In genomic region chr5:33511529-33512252, GRCm38 (mm10) we compare ENCODE assay signal across 12 mouse cellular contexts.
DNase-seq lines count a peak whose midpoint lies in the region; ATAC-seq and TF ChIP-seq lines count a peak whose summit lies in the region.
"Had no signal": no experiment of that assay in that cellular context is flagged by ENCODE, and none has a peak within 500 bp of the region (broad histone marks: within the 10 kb centered on the region; RNA-seq: fewer than 3 reads in every experiment).

No protein-coding gene starts in this region.

- no peak overlapping the region for H3K9ac ChIP-seq in intestine, embryonic 15.5 days
- H3K9ac ChIP-seq in intestine, postnatal 0 days (ENCODE audit: low read depth, low read length), result no peak overlapping the region
- H3K9ac ChIP-seq in forebrain, embryonic 14.5 days (ENCODE audit: low read length), result no peak overlapping the region
- no peak overlapping the region; the same call in 1 of the 2 replicates for H3K9ac ChIP-seq in limb, embryonic 12.5 days (replicated peaks)
- no peak overlapping the region; the same call in 1 of the 2 replicates for H3K9ac ChIP-seq in neural tube, embryonic 15.5 days (replicated peaks)
- H3K9ac ChIP-seq: liver, embryonic 14.5 days; stomach, embryonic 15.5 days had no signal

- no peak for TF ChIP-seq CTCF in intestine, postnatal 0 days (IDR thresholded peaks at IDR 0.05; ENCODE audit: low read depth)

- 0 out of 2 replicates have a peak overlapping the region, but pooled peaks have one; percentile 26 for H3K4me2 ChIP-seq in intestine, embryonic 15.5 days (replicated peaks)
- H3K4me2 ChIP-seq in intestine, postnatal 0 days (replicated peaks; ENCODE audit: low read depth), result no peak overlapping the region
- H3K4me2 ChIP-seq in forebrain, embryonic 14.5 days (ENCODE audit: low read length), result peak overlapping the region; percentile 36
- H3K4me2 ChIP-seq in limb, embryonic 12.5 days, result peak overlapping the region; percentile 30
- H3K4me2 ChIP-seq in neural tube, embryonic 15.5 days, result peak overlapping the region; percentile 47
- H3K4me2 ChIP-seq: stomach, embryonic 15.5 days had no signal

- H3K36me3 ChIP-seq in intestine, embryonic 15.5 days, result no peaks in the 10 kb centered on the region
- no peaks in the 10 kb centered on the region for H3K36me3 ChIP-seq in intestine, postnatal 0 days (ENCODE audit: control insufficient read depth, insufficient read depth)
- no peaks in the 10 kb centered on the region for H3K36me3 ChIP-seq in forebrain, embryonic 14.5 days (ENCODE audit: control insufficient read depth, insufficient read depth, low read length)
- no peaks in the 10 kb centered on the region for H3K36me3 ChIP-seq in limb, embryonic 12.5 days
- no peaks in the 10 kb centered on the region for H3K36me3 ChIP-seq in neural tube, embryonic 15.5 days
- H3K36me3 ChIP-seq: stomach, embryonic 15.5 days had no signal

- no peaks in the 10 kb centered on the region; the same call in 1 of the 2 replicates for H3K27me3 ChIP-seq in intestine, embryonic 15.5 days (replicated peaks)
- no peaks in the 10 kb centered on the region for H3K27me3 ChIP-seq in intestine, postnatal 0 days (replicated peaks; ENCODE audit: control insufficient read depth, insufficient read depth, low read length)
- H3K27me3 ChIP-seq in forebrain, embryonic 14.5 days (replicated peaks; ENCODE audit: control insufficient read depth, insufficient read depth, low read length), result 0 out of 2 replicates have a peak, but pooled peaks cover 10% of the 10 kb centered on the region
- peaks cover 69% of the 10 kb centered on the region for H3K27me3 ChIP-seq in limb, embryonic 12.5 days
- H3K27me3 ChIP-seq in neural tube, embryonic 15.5 days (replicated peaks), result peaks cover 57% of the 10 kb centered on the region
- H3K27me3 ChIP-seq: stomach, embryonic 15.5 days had no signal

- H3K4me3 ChIP-seq in intestine, embryonic 15.5 days (replicated peaks), result no peak overlapping the region
- H3K4me3 ChIP-seq in intestine, postnatal 0 days (ENCODE audit: low read depth, low read length), result no peak overlapping the region
- H3K4me3 ChIP-seq in forebrain, embryonic 14.5 days (ENCODE audit: low read depth, low read length), result no peak overlapping the region
- no peak overlapping the region for H3K4me3 ChIP-seq in limb, embryonic 12.5 days (replicated peaks)
- H3K4me3 ChIP-seq in neural tube, embryonic 15.5 days (replicated peaks), result no peak overlapping the region
- H3K4me3 ChIP-seq: megakaryocyte, embryonic 14.5 days; stomach, embryonic 15.5 days had no signal

- H3K4me1 ChIP-seq in intestine, embryonic 15.5 days (replicated peaks), result no peaks in the 10 kb centered on the region
- H3K4me1 ChIP-seq in intestine, postnatal 0 days (replicated peaks; ENCODE audit: control insufficient read depth, insufficient read depth, low read length), result no peaks in the 10 kb centered on the region
- peaks cover 7% of the 10 kb centered on the region; the same call in 1 of the 2 replicates for H3K4me1 ChIP-seq in forebrain, embryonic 14.5 days (ENCODE audit: control insufficient read depth, insufficient read depth, low read length)
- H3K4me1 ChIP-seq in limb, embryonic 12.5 days (replicated peaks), result peaks cover 18% of the 10 kb centered on the region
- peaks cover 14% of the 10 kb centered on the region for H3K4me1 ChIP-seq in neural tube, embryonic 15.5 days
- H3K4me1 ChIP-seq: megakaryocyte, embryonic 14.5 days; stomach, embryonic 15.5 days had no signal

- no peak for DNase-seq in forebrain, embryonic 14.5 days (ENCODE audit: low spot score)
- no peak for DNase-seq in ovary, adult 18-20 months (ENCODE audit: low spot score)
- DNase-seq in urinary bladder, postnatal 25 days (ENCODE audit: low spot score), result no peak
- DNase-seq: kidney, adult 8-10 months had no signal

- H3K9me3 ChIP-seq in intestine, embryonic 15.5 days, result no peaks in the 10 kb centered on the region
- no peaks in the 10 kb centered on the region for H3K9me3 ChIP-seq in intestine, postnatal 0 days (ENCODE audit: control insufficient read depth)
- H3K9me3 ChIP-seq in forebrain, embryonic 14.5 days (replicated peaks; ENCODE audit: control insufficient read depth, low read length), result no peaks in the 10 kb centered on the region
- no peaks in the 10 kb centered on the region for H3K9me3 ChIP-seq in limb, embryonic 12.5 days
- H3K9me3 ChIP-seq in neural tube, embryonic 15.5 days (replicated peaks), result no peaks in the 10 kb centered on the region
- H3K9me3 ChIP-seq: megakaryocyte, embryonic 14.5 days; stomach, embryonic 15.5 days had no signal

- ATAC-seq in intestine, embryonic 15.5 days, result no peak
- ATAC-seq in intestine, postnatal 0 days, result no peak
- peak; percentile 37; the same call in 1 of the 2 replicates for ATAC-seq in forebrain, embryonic 14.5 days
- ATAC-seq in limb, embryonic 12.5 days (ENCODE audit: insufficient number of reproducible peaks, insufficient read depth, low FRiP score, low TSS enrichment, low read depth), result no peak
- ATAC-seq in neural tube, embryonic 15.5 days (ENCODE audit: low FRiP score), result no peak
- no peak for ATAC-seq in monocyte, adult 5-6 weeks (replicated peaks; ENCODE audit: insufficient number of reproducible peaks, low FRiP score, low TSS enrichment, poor library complexity, severe bottlenecking)

- no peak overlapping the region for H3K27ac ChIP-seq in intestine, embryonic 15.5 days
- H3K27ac ChIP-seq in intestine, postnatal 0 days (ENCODE audit: low read depth, low read length), result no peak overlapping the region
- H3K27ac ChIP-seq in forebrain, embryonic 14.5 days (ENCODE audit: low read depth, low read length), result no peak overlapping the region
- no peak overlapping the region for H3K27ac ChIP-seq in limb, embryonic 12.5 days
- H3K27ac ChIP-seq in neural tube, embryonic 15.5 days (replicated peaks), result no peak overlapping the region
- H3K27ac ChIP-seq: liver, embryonic 14.5 days; stomach, embryonic 15.5 days had no signal

- WGBS in intestine, embryonic 15.5 days, result 69% methylated on average over 25 of the region's 25 CpGs
- WGBS in intestine, postnatal 0 days, result 74% methylated on average over 25 of the region's 25 CpGs
- WGBS in forebrain, embryonic 14.5 days, result 28% methylated on average over 25 of the region's 25 CpGs
- WGBS in limb, embryonic 12.5 days, result 31% methylated on average over 25 of the region's 25 CpGs
- 35% methylated on average over 25 of the region's 25 CpGs for whole genome bisulfite sequencing in neural tube, embryonic 15.5 days
